Comparison of ENCODE assay signal across 18 mouse cellular contexts in genomic region chr16:29772609-29772988, GRCm38 (mm10).
A peak's percentile ranks its signal among the peaks of the same experiment; 100 is the strongest.
DNase-seq lines count a peak whose midpoint lies in the region; ATAC-seq and TF ChIP-seq lines count a peak whose summit lies in the region.
"Had no signal": no experiment of that assay in that cellular context is flagged by ENCODE, and none has a peak within 500 bp of the region (broad histone marks: within the 10 kb centered on the region; RNA-seq: fewer than 3 reads in every experiment).

No protein-coding gene starts in this region.

- TF ChIP-seq POLR2A in ES-Bruce4 (IDR thresholded peaks at IDR 0.05; ENCODE audit: insufficient read depth, low read length) = no peak

- no peaks in the 10 kb centered on the region for H3K36me3 ChIP-seq in lung, embryonic 15.5 days
- no peaks in the 10 kb centered on the region for H3K36me3 ChIP-seq in lung, postnatal 0 days (ENCODE audit: insufficient read depth, low read length)
- H3K36me3 ChIP-seq in ES-Bruce4 (ENCODE audit: control insufficient read depth, insufficient read depth, low read length, poor library complexity, severe bottlenecking) = no peaks in the 10 kb centered on the region
- H3K36me3 ChIP-seq: neural tube, embryonic 12.5 days had no signal

- 59% methylated on average over 12 of the region's 12 CpGs for WGBS in lung, embryonic 15.5 days
- WGBS in lung, postnatal 0 days = 59% methylated on average over 12 of the region's 12 CpGs

- no peak overlapping the region for H3K9ac ChIP-seq in lung, embryonic 15.5 days
- H3K9ac ChIP-seq in lung, postnatal 0 days (replicated peaks; ENCODE audit: low read depth) = no peak overlapping the region
- peak overlapping the region; percentile 9; the same call in 1 of the 2 replicates for H3K9ac ChIP-seq in ES-Bruce4 (ENCODE audit: low read depth, poor library complexity, severe bottlenecking)
- H3K9ac ChIP-seq: liver, embryonic 14.5 days; neural tube, embryonic 12.5 days had no signal

- TF ChIP-seq CTCF in lung, postnatal 0 days (IDR thresholded peaks at IDR 0.05) = no peak
- TF ChIP-seq CTCF in ES-Bruce4 (IDR thresholded peaks at IDR 0.05; ENCODE audit: low read depth, low read length) = no peak

- H3K4me1 ChIP-seq in lung, embryonic 15.5 days = peaks cover 43% of the 10 kb centered on the region
- H3K4me1 ChIP-seq in lung, postnatal 0 days (ENCODE audit: insufficient read depth, low read depth, low read length) = no peaks in the 10 kb centered on the region
- H3K4me1 ChIP-seq in ES-Bruce4 (ENCODE audit: control insufficient read depth, insufficient read depth, low read length) = peaks cover 13% of the 10 kb centered on the region

- intact Hi-C loops in heart, postnatal 14 days (cut with DNase I) = no loop called here

- H3K4me2 ChIP-seq in lung, embryonic 15.5 days = no peak overlapping the region
- no peak overlapping the region for H3K4me2 ChIP-seq in lung, postnatal 0 days (replicated peaks; ENCODE audit: low read depth, low read length)
- H3K4me2 ChIP-seq: neural tube, embryonic 12.5 days had no signal

- H3K27ac ChIP-seq in lung, embryonic 15.5 days = 0 out of 2 replicates have a peak overlapping the region, but pooled peaks have one; percentile 1
- no peak overlapping the region for H3K27ac ChIP-seq in lung, postnatal 0 days (ENCODE audit: low read length)
- no peak overlapping the region for H3K27ac ChIP-seq in ES-Bruce4 (ENCODE audit: insufficient read depth, low read length)
- H3K27ac ChIP-seq: liver, embryonic 14.5 days; macrophage; neural tube, embryonic 12.5 days; stomach, postnatal 0 days had no signal

- TF ChIP-seq EP300 in lung, postnatal 0 days (IDR thresholded peaks at IDR 0.05) = no peak
- TF ChIP-seq EP300 in ES-Bruce4 (IDR thresholded peaks at IDR 0.05; ENCODE audit: insufficient read depth, low read depth, low read length) = no peak

- DNase-seq in heart, adult 11 months = peak; percentile 87
- DNase-seq in heart, postnatal 14 days = no peak
- no peak for DNase-seq in lung, postnatal 0 days (ENCODE audit: low spot score)
- DNase-seq in kidney, postnatal 10 days = no peak
- DNase-seq: adrenal gland, postnatal 36 days; gastrocnemius, postnatal 10 days; kidney, postnatal 14 days; thymus, postnatal 25 days had no signal

- ATAC-seq in lung, embryonic 15.5 days (ENCODE audit: borderline replicate concordance, extremely low read depth, low FRiP score, low TSS enrichment) = no peak
- no peak for ATAC-seq in lung, postnatal 0 days
- peak; percentile 86 for ATAC-seq in megakaryocyte progenitor cell, adult 5-6 weeks (replicated peaks; ENCODE audit: poor library complexity)
- ATAC-seq: activated CD4-positive, CD25-positive, alpha-beta regulatory T cell, adult 4 months; intestine, postnatal 0 days; Patski had no signal

- no peaks in the 10 kb centered on the region for H3K9me3 ChIP-seq in lung, embryonic 15.5 days
- no peaks in the 10 kb centered on the region for H3K9me3 ChIP-seq in lung, postnatal 0 days (ENCODE audit: low read length)
- H3K9me3 ChIP-seq in ES-Bruce4 (replicated peaks; ENCODE audit: control insufficient read depth, insufficient read depth, low read length, poor library complexity, severe bottlenecking) = no peaks in the 10 kb centered on the region
- H3K9me3 ChIP-seq: neural tube, embryonic 12.5 days had no signal

- no peak overlapping the region for H3K4me3 ChIP-seq in lung, embryonic 15.5 days
- no peak overlapping the region for H3K4me3 ChIP-seq in lung, postnatal 0 days (ENCODE audit: low read depth, low read length)
- peak overlapping the region; percentile 5; the same call in 1 of the 2 replicates for H3K4me3 ChIP-seq in ES-Bruce4 (ENCODE audit: low read depth, low read length)
- H3K4me3 ChIP-seq: neural tube, embryonic 12.5 days had no signal

- no peaks in the 10 kb centered on the region for H3K27me3 ChIP-seq in lung, embryonic 15.5 days
- H3K27me3 ChIP-seq in lung, postnatal 0 days (replicated peaks; ENCODE audit: insufficient read depth, low read length) = no peaks in the 10 kb centered on the region
- H3K27me3 ChIP-seq in ES-Bruce4 (ENCODE audit: control insufficient read depth, insufficient read depth, low read length, poor library complexity, severe bottlenecking) = no peaks in the 10 kb centered on the region
- H3K27me3 ChIP-seq: Patski had no signal
